Mouse (Mus musculus) forebrain, embryonic 10.5 days (tissue): ENCODE measurements at regions not wholly inside any gene's neighbourhood (a gene's known extent, or its start where the extent isn't known, plus 50 kb on each side); places are given as distances from the start of the nearest gene placed in this dataset.

Experiments
- DNase-seq: peaks from one replicate; pipeline ENCODE4 v3.0.0-alpha.2; 2017; ENCODE audit warnings: low spot score; ENCODE audit errors: extremely low spot score
- H3K27ac ChIP-seq: fragments of 300-500 bp; sonication (generic); 2 replicates; pipeline ENCODE4 v1.5.1; 2016; ENCODE audit warnings: mild to moderate bottlenecking
- H3K27me3 ChIP-seq: fragments of 300-500 bp; sonication (generic); 2 replicates; pipeline ENCODE4 v1.6.1; 2016; ENCODE audit warnings: mild to moderate bottlenecking; ENCODE audit not compliant: poor library complexity, severe bottlenecking
- H3K36me3 ChIP-seq: fragments of 300-500 bp; sonication (generic); replicated peaks from 2 replicates; pipeline ENCODE4 v1.6.1; 2016; ENCODE audit warnings: mild to moderate bottlenecking, moderate library complexity
- H3K4me1 ChIP-seq: fragments of 300-500 bp; sonication (generic); 2 replicates; pipeline ENCODE4 v1.6.1; 2016
- H3K4me3 ChIP-seq: fragments of 300-500 bp; sonication (generic); 2 replicates; pipeline ENCODE4 v1.5.1; 2016; ENCODE audit warnings: mild to moderate bottlenecking, moderate library complexity
- H3K9me3 ChIP-seq: fragments of 300-500 bp; sonication (generic); 2 replicates; pipeline ENCODE4 v1.6.1; 2016; ENCODE audit warnings: mild to moderate bottlenecking, moderate library complexity
- WGBS: fragments of 180-500 bp; shearing (Covaris S2); methylation state at CpG from one replicate; pipeline ENCODE4 v1.1.7; 2016; 5-methylcytosine and 5-hydroxymethylcytosine counted together

GRCm38 (mm10) chr10:12020576-12020975, 677.4 kb downstream of the Epm2a start:
- DNase-seq: no peak
- WGBS: 91% methylated on average over 4 of the region's 4 CpGs
- Histone ChIP-seq H3K4me1 (peaks cover 8% of the 10 kb centered on the region; the same call in 1 of the 2 replicates), H3K9me3 (no peaks in the 10 kb centered on the region), H3K27me3 (no peaks in the 10 kb centered on the region), H3K27ac (no peak overlapping the region), H3K4me3 (no peak overlapping the region), H3K36me3 (no peaks in the 10 kb centered on the region)

GRCm38 (mm10) chr10:12035159-12035558, 692.0 kb downstream of the Epm2a start:
- Histone ChIP-seq H3K36me3 (no peaks in the 10 kb centered on the region), H3K27me3 (no peaks in the 10 kb centered on the region), H3K4me3 (no peak overlapping the region), H3K27ac (no peak overlapping the region), H3K9me3 (no peaks in the 10 kb centered on the region), H3K4me1 (no peaks in the 10 kb centered on the region)
- DNase-seq: no peak
- WGBS: 70% methylated on average over 1 of the region's 1 CpGs

- Histone ChIP-seq H3K9me3 (no peaks in the 10 kb centered on the region), H3K4me3 (no peak overlapping the region), H3K36me3 (no peaks in the 10 kb centered on the region), H3K4me1 (no peaks in the 10 kb centered on the region), H3K27me3 (no peaks in the 10 kb centered on the region), H3K27ac (no peak overlapping the region)
- no peak for DNase-seq
- WGBS: 74% methylated on average over 2 of the region's 2 CpGs
Measured at GRCm38 (mm10) chr10:12045937-12046336, 702.7 kb downstream of the Epm2a start.

- 72% methylated on average over 1 of the region's 1 CpGs for WGBS
- H3K9me3 ChIP-seq: no peaks in the 10 kb centered on the region
- no peaks in the 10 kb centered on the region for H3K27me3 ChIP-seq
- no peaks in the 10 kb centered on the region for H3K4me1 ChIP-seq
- no peak overlapping the region for H3K27ac ChIP-seq
- no peaks in the 10 kb centered on the region for H3K36me3 ChIP-seq
- no peak overlapping the region for H3K4me3 ChIP-seq
- no peak for DNase-seq
Measured at GRCm38 (mm10) chr10:12059728-12060127, 716.5 kb downstream of the Epm2a start.

GRCm38 (mm10) chr10:12061069-12061861, 718.1 kb downstream of the Epm2a start:
- WGBS: 90% methylated on average over 5 of the region's 5 CpGs
- no peak for DNase-seq

GRCm38 (mm10) chr10:12062302-12062701, 719.1 kb downstream of the Epm2a start:
- no peak overlapping the region for H3K27ac ChIP-seq
- no peak for DNase-seq
- H3K4me3 ChIP-seq: no peak overlapping the region
- WGBS: 83% methylated on average over 1 of the region's 1 CpGs
- H3K36me3 ChIP-seq: no peaks in the 10 kb centered on the region
- H3K9me3 ChIP-seq: no peaks in the 10 kb centered on the region
- H3K4me1 ChIP-seq: no peaks in the 10 kb centered on the region
- H3K27me3 ChIP-seq: no peaks in the 10 kb centered on the region

More at GRCm38 (mm10) chr10:12061069-12061861, 718.1 kb downstream of the Epm2a start:
- Histone ChIP-seq H3K4me3 (no peak overlapping the region), H3K36me3 (no peaks in the 10 kb centered on the region), H3K27ac (no peak overlapping the region), H3K9me3 (no peaks in the 10 kb centered on the region), H3K27me3 (no peaks in the 10 kb centered on the region), H3K4me1 (no peaks in the 10 kb centered on the region)

- no peak overlapping the region for H3K27ac ChIP-seq
- no peak overlapping the region for H3K4me3 ChIP-seq
- H3K27me3 ChIP-seq: no peaks in the 10 kb centered on the region
- no peaks in the 10 kb centered on the region for H3K9me3 ChIP-seq
- DNase-seq: no peak
- no peaks in the 10 kb centered on the region for H3K4me1 ChIP-seq
- WGBS: 92% methylated on average over 1 of the region's 1 CpGs
- H3K36me3 ChIP-seq: no peaks in the 10 kb centered on the region
Measured at GRCm38 (mm10) chr10:12083961-12084360, 740.8 kb downstream of the Epm2a start.

GRCm38 (mm10) chr10:12092521-12092920, 749.3 kb downstream of the Epm2a start:
- H3K4me1 ChIP-seq: no peaks in the 10 kb centered on the region
- DNase-seq: no peak
- no peaks in the 10 kb centered on the region for H3K36me3 ChIP-seq
- H3K27ac ChIP-seq: no peak overlapping the region
- no peak overlapping the region for H3K4me3 ChIP-seq
- no peaks in the 10 kb centered on the region for H3K27me3 ChIP-seq
- no peaks in the 10 kb centered on the region for H3K9me3 ChIP-seq
- 63% methylated on average over 1 of the region's 1 CpGs for WGBS

- no peak overlapping the region for H3K4me3 ChIP-seq
- no peak overlapping the region for H3K27ac ChIP-seq
- no peaks in the 10 kb centered on the region for H3K9me3 ChIP-seq
- H3K4me1 ChIP-seq: no peaks in the 10 kb centered on the region
- H3K27me3 ChIP-seq: no peaks in the 10 kb centered on the region
- H3K36me3 ChIP-seq: no peaks in the 10 kb centered on the region
- WGBS: 83% methylated on average over 3 of the region's 3 CpGs
- DNase-seq: no peak
Measured at GRCm38 (mm10) chr10:12096678-12097077, 753.5 kb downstream of the Epm2a start.

GRCm38 (mm10) chr10:12107001-12107418, 762.2 kb downstream of the Utrn start:
- no peaks in the 10 kb centered on the region for H3K9me3 ChIP-seq

GRCm38 (mm10) chr10:12111720-12112119, 757.4 kb downstream of the Utrn start:
- H3K9me3 ChIP-seq: no peaks in the 10 kb centered on the region
- no peaks in the 10 kb centered on the region for H3K27me3 ChIP-seq
- WGBS: 86% methylated on average over 1 of the region's 1 CpGs
- no peaks in the 10 kb centered on the region for H3K36me3 ChIP-seq
- no peak for DNase-seq
- H3K27ac ChIP-seq: no peak overlapping the region
- no peaks in the 10 kb centered on the region for H3K4me1 ChIP-seq
- H3K4me3 ChIP-seq: no peak overlapping the region

More at GRCm38 (mm10) chr10:12107001-12107418, 762.2 kb downstream of the Utrn start:
- DNase-seq: peak; percentile 21
- no peak overlapping the region for H3K4me3 ChIP-seq
- H3K36me3 ChIP-seq: no peaks in the 10 kb centered on the region
- H3K27me3 ChIP-seq: no peaks in the 10 kb centered on the region
- H3K27ac ChIP-seq: no peak overlapping the region
- no peaks in the 10 kb centered on the region for H3K4me1 ChIP-seq

- no peak overlapping the region for H3K4me3 ChIP-seq
Measured at GRCm38 (mm10) chr10:12115767-12116166, 753.4 kb downstream of the Utrn start.

GRCm38 (mm10) chr10:12116662-12117303, 752.4 kb downstream of the Utrn start:
- H3K4me1 ChIP-seq: no peaks in the 10 kb centered on the region; the same call in 1 of the 2 replicates
- H3K36me3 ChIP-seq: no peaks in the 10 kb centered on the region
- H3K27me3 ChIP-seq: no peaks in the 10 kb centered on the region
- 54% methylated on average over 6 of the region's 6 CpGs for WGBS
- no peak overlapping the region for H3K4me3 ChIP-seq
- H3K27ac ChIP-seq: no peak overlapping the region
- DNase-seq: no peak
- no peaks in the 10 kb centered on the region for H3K9me3 ChIP-seq

More at GRCm38 (mm10) chr10:12115767-12116166, 753.4 kb downstream of the Utrn start:
- Histone ChIP-seq H3K9me3 (no peaks in the 10 kb centered on the region), H3K4me1 (no peaks in the 10 kb centered on the region; the same call in 1 of the 2 replicates), H3K36me3 (no peaks in the 10 kb centered on the region), H3K27ac (no peak overlapping the region), H3K27me3 (no peaks in the 10 kb centered on the region)
- DNase-seq: no peak
- WGBS: 90% methylated on average over 3 of the region's 3 CpGs
